Mouse (Mus musculus) C2C12 (cell line): Measurements from ENCODE around the gene Tle1.

Experiments
- CEBPB ChIP-seq: IDR thresholded peaks from one replicate; pipeline ENCODE4 v1.6.1; 2011; ENCODE audit warnings: low read depth, mild to moderate bottlenecking, control low read depth, moderate library complexity
- CTCF ChIP-seq: IDR thresholded peaks from one replicate; pipeline ENCODE4 v1.5.1; 2011; ENCODE audit not compliant: control insufficient read depth, insufficient read depth, insufficient read length
- FOSL1 ChIP-seq: IDR thresholded peaks from one replicate; pipeline ENCODE4 v1.8.0; 2011; ENCODE audit warnings: mild to moderate bottlenecking, low read length; ENCODE audit not compliant: poor library complexity, insufficient read depth, severe bottlenecking
- MAX ChIP-seq: IDR thresholded peaks from one replicate; pipeline ENCODE4 v1.6.1; 2011; ENCODE audit warnings: mild to moderate bottlenecking, control low read depth
- MYOD1 ChIP-seq: IDR thresholded peaks from one replicate; pipeline ENCODE4 v1.6.1; 2011; ENCODE audit warnings: low read depth; ENCODE audit not compliant: control insufficient read depth, insufficient read length
- MYOG ChIP-seq: IDR thresholded peaks from one replicate; pipeline ENCODE4 v1.6.1; 2011; ENCODE audit not compliant: control insufficient read depth, insufficient read length; ENCODE audit errors: extremely low read depth
- USF1 ChIP-seq: IDR thresholded peaks from one replicate; pipeline ENCODE4 v1.6.1; 2011; ENCODE audit warnings: low read depth, mild to moderate bottlenecking, control low read depth, moderate library complexity

DNA sequence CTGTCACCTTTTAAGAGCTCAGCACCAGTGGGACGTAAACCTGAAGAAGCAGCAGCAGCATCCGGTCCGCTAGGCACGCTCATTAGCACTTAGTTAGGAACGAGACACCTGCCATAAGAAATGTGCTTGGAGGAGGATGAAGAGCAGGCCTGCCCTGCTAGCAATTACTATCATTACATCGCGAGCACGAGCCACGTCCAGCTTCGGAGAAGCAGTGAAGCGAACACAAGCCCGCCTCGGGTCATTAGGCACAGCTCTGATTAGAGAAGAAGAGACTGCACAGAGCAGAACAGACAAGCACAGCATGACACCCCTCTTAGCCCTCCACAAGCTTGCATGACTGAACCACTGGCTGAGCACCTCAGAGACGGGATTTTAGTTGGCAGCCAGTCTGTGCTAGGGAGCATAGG is 40.6 kb downstream of the Tle1 start:
- TF ChIP-seq CTCF (no peak), USF1 (no peak), FOSL1 (no peak), MYOD1 (no peak), MYOG (no peak), MAX (no peak), CEBPB (no peak)
